Mouse (Mus musculus): ENCODE data around the gene Mrc2.
A peak's percentile ranks its signal among the peaks of the same experiment; 100 is the strongest.

Mrc2 gene

DNA sequence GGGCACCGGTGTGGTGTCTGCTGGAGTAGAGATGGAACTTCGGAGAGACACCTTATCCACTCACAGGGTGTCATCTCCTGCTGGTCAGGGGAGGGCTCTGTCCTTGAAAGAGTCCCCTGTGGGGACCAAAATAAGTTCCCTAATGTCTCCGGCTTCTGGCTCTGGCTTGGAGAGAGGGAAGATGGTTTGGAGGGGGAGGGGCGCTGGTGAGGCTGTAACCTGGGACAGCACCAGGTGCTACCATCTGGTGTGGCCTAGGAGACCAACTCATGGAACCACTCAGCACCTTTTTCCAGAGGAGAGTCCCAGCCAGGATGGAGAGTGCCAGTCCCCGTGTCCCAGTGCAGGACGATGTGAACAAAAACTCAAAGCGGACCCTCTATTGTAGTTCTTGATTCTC lies 58.2 kb downstream of the Mrc2 start:
- no peak for DNase-seq (ENCODE audit: low read depth, low spot score)

DNA sequence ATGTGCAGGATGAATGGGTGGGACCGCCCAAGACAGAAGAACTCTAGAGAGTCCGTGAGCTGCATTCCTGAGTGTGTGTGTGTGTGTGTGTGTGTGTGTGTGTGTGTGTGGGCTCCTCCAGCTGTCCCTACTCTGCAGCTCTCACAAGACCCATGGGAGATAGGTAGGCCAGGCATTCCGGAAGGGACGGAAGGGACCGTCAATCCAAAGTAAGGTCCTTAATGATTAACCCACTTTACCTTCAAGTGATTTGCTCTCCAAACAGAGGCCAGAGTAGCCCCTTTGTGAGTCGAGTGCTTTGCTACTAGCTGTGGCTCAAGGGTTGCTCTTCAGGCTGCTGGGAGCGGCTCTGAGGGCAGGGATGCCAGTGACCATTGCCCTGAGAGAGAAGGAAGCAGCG lies 59.7 kb downstream of the Mrc2 start:
- no peak for DNase-seq (ENCODE audit: low read depth, low spot score)

DNA sequence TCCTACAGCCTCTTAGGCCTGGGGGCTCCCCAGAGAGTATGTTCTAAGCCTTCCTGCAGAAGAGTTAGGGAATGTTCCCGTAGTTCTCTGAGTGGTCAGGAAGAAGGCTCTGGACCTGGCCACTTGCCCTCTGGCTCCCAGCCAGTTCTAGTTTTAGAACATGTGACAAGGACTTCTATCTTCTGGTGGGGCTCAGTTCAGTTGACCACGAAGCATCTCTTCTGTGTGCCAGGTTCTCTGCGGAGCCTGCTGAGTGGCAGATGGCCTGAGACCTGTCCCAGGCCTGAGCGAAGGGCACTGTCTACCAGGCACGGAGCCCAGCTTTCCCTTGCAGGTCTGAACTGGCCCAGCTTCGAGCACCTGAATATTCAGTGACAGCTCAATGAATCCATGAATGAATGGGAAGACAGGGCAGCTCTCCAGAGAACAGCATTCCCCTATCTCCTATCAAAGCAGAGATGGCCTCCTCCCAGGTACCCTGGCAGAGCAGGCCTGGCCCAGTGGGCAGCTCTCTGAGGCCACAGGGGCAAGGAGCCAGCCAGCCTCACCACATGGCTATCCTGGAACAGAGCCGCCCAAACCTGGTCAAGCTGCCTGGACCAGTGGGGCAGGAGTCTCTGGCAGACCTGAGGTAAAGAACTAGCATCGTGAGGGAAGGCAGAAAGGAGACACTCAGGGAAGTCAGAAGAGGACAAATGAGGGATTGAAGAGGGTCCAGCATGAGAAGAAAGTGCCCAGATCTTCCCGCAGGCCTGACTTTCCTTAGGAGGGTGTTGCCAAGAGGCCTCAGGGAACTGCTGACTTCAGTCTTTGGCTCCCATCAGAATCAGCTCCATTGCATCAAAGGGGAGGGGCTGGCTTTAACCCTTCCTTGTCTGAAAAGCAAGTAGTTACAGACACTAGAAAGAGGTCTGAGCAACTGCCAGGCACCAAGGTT lies 60.8 kb downstream of the Mrc2 start:
- DNase-seq (ENCODE audit: low read depth, low spot score), result peak; percentile 80

DNA sequence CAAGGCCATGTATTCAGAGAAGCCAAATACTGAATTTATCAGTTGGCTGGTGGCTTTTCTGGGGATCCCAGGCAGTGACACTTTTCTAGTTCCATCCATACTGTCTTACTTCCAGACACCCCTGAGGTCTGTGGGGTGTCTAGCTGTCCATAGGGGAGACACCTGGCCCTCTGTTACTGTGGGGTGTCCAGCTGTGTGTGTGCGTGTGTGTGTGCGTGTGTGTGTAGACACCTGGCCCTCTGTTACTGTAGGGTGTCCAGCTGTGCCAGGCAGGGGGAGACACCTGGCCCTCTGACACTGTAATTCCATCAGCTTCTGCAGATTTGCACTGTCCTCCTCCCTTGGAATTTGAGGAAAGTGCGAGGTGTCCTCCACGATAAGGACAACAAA lies 61.4 kb downstream of the Mrc2 start:
- DNase-seq (ENCODE audit: low read depth, low spot score), result no peak

DNA sequence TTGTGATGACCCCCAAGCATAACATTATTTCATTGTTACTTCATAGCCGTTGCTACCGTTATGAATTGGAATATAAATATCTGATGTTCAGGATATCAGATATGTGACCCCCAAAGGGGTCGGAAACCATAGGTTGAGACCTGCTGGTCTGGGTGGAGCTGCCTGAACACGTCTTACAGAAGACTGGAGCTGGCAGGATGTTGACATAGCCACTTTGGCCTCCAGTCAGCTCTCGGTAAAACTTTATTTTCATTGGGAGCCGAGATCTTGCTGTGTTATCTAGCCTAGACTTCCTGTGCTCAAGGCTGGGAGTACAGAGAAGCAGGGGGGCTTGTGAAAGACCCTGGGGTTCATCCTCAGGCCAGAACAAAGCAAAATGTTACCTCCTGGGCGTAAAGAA lies 63.9 kb downstream of the Mrc2 start:
- no peak for DNase-seq (ENCODE audit: low read depth, low spot score)

DNA sequence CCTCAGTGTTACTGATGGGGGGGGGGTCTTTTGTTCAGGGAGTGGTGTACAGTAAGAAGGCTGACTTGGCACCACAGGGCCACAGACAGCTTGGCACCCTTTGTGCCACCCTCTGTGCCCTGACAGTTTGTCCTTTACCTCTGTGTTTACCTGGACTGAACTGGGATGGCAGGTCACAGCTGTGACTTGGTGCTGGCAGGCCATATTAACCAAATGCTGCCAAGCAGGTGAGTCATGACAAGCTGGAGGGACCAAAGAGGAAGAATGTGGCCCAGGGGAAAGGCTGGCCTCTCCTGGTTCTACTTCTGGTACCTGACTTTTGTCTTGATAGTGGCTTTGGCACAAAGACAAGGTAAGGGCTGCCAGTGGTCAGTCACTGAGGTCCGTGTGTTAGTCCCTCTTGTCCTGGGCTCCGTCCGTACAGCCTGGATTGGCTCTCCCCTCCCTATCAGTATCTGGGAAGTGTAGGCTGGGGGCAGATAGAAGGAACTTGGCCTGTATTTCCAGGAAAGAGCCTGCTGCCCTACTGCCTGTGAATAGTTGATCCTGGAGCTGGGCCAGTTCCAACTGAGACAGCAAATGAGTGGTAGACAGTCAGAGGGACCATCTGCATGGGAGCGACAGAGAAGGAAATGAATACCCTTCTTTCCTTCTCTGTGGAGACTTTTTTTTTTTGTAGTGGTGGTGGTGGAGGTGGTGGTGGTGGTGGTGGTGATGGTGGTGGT lies 69.8 kb downstream of the Mrc2 start:
- DNase-seq (ENCODE audit: low read depth, low spot score), result peak; percentile 32

DNA sequence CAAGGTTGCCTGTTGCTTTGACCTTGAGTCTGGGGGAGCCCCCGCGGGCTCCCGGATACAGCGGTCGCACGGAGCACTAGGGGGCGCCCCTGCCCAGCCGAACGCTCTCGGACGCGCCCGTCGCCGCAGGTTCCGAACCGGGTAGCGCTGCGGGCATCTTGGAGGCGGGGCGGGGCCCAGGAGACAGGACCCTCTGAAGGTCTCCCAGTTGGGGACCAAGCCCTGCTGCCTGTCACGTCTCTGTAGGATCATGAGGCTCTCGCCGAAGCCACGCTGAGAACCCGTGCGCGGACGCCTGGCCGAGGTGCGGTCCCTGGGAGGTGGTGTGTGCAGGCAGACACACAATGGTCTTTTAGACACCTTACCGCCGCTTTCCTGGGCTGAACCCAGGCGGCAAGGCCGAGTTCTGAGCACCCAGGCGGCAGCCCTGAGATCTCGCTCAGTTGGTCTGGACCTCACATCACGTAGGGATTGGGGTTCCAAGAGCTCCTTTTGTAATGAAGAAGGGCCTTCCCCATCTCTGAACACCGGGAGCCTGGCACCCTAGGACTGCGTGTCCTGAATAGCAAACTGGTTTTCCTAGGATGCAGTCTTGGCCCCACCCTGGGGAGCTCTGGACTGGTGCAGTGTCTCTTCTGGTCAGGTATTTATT lies 70.6 kb downstream of the Mrc2 start:
- DNase-seq (ENCODE audit: low read depth, low spot score), result peak; percentile 59

DNA sequence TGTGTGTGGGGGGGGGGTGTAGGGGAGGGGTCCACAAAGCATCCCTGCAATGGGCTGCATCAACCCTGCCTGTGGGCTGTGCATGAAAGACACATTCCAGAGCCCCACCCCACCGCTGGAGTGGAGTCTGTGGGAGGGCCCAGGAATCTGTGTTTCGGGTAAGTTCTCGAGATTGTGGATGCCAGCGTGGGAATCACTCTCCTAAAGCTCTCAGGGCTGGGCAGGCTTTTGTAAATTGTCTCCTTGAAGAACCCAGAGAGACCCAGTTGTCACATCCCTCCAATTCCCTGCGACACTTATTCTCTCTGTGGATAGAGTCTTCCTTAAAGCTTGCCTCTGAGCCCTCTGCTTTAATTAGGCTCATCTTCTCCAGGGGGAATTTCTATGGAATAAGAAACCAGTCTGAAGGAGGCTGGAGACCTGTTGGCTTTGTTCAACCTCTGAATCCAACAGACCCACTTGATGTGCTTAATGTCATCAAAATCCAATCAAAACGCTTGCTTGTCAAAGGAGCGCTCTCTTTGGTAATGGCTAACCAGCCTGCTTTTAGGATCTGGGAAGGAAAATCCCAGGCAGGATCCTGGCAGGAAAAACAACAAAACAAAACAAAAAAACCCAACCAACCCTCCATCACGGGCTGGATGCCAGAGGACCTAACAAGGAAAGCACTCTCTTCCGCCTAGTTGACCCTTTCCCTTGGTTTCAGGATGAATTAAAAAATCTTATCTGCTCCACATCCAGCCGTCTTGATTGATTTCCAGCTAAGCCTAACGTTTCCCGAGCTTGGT lies 71.3 kb downstream of the Mrc2 start:
- DNase-seq (ENCODE audit: low read depth, low spot score), result no peak

DNA sequence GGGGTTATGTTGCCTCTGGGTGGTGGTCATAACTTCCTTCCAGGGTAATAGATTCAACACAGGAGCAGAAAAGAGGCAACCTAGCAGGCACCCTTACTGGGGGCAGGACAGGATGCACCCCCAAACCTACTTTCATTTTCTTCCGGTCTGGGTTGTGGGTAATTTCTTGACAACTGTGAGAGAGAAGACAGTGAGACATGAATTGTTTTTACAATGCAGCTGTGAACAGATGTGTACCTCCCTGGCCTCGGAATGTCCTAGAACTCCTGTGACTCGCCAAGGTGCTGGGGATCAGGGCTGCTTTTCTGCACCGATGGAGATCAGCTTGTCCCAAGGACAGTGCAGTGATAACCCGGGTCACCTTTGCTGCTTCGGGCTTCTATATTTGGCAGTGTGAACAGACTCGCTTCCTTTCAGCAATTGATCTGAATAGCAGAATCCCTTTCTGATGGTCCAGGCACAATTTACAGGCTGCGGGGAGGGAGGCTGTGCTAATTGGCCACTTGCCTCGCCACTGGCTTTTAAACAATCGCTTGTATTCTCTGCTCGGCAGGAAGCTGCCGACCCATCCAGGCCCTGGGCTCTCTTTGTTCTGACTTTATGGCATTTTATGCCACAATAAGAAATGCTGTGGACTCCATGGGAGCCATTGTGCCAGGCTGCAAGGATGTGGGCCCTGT lies 72.1 kb downstream of the Mrc2 start:
- no peak for DNase-seq (ENCODE audit: low read depth, low spot score)

DNA sequence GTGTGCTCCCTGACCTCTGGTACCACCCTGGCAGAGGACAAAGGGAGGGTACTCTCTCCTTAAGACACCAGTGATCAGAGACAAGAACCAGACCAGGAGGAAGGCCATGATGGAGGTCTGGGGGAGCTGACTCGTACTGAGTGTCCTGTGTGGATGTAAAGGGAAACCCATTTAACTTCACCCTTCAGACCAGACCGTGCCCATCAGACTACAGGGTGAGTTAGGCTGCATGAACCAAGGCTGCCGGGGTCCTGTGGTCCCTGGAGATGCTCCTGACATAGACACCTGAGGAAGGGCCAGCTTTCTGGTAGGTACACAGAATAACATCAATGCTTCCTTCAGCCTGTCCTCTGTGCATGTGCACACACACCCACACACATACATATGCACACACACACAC lies 73.2 kb downstream of the Mrc2 start:
- no peak for DNase-seq (ENCODE audit: low read depth, low spot score)

DNA sequence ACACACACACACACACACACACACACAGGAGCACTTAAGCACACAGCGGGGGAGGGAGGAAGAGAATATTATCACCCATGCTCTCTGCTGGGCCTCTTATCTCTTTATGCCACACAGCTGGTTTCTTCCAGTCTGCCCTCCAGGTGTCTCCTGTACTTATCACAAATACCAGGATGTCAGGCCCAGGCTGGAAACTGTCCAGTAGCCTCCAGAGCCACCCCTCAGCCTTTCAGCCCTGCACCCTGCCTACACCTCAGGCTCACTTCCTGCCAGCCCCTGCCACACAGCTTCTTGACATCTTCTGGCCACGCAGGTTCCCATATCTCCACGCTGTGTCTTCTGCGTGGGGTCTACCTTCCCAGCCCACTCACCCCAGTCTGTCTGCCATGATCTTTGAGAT lies 73.6 kb downstream of the Mrc2 start:
- no peak for DNase-seq (ENCODE audit: low read depth, low spot score)

DNA sequence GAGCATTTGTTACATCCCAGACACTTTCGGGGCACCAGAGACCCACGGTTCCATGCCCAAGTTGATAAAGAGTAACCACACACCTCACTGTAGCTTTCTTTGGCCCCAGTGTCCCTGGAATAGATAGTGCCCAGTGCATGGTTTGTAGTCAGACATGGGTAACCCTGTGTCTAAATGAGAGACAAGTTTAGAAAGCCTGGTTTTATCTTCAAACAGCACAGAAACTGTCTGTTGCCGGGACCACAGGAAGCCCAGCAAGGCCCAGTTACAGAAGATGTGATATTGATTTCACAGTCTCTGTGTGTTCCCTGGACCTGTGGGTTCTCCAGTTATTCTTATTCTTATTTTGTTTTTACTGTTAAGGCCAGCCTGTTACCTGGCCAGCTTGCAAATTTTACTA lies 74.7 kb downstream of the Mrc2 start:
- no peak for DNase-seq (ENCODE audit: low read depth, low spot score)

DNA sequence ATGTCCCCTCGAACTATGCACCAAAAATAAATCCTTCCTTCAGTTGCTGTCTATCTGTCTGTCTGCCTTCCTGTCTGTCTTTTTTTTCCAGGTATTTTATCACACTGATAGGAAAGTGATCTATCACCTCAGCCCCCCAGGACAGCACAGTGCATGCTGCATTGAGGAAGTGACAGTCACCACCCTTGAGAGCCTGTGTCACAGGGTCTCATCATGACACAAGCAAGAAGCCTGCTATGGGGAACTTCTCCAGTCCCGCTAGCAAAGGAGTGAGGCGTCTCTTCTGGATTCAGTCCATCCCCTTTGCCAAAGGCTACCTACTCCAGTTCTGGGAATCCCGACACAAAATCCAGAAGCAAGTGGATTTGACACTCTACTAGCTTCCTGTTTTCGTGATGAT lies 76.4 kb downstream of the Mrc2 start:
- DNase-seq (ENCODE audit: low read depth, low spot score), result no peak

DNA sequence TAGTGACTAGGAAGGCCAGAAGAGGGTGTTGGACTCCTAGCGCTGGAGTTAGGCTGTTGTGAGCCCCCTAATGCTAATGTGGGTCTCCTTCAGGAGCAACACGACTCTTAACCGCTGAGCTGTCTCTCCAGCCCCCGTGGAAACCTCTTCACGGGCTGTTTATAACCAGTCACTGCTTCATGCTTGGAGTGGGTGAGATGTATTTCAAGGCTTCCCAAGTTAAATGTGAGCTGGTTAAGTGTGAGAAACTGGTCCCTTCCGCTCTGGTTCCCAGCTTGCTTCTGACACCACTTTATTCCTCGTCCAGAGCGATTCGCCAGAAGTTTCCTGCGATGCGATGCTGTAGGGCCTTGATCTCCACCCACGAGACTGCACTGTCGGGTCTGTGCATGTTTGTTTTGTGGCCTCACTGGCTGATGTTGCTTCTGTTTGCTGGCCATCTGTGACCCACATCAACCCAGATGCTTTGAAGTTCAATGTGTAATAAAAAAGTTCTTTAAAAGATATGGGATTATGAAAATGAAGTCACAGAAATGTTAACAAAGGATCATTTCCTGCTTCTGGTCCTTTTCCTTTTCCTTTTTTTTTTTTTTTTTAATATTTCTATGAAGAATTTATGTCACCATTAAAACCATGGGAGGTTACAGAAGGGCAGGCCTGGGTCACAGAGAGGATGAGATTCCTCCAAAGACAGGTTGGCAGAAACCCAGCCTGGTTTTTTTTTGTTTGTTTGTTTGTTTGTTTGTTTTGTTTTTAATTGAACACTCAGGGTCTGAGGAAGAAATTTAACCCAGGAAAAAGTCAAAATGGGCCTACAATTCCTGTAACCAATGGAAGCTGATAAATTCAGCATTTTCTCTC lies 77.3 kb downstream of the Mrc2 start:
- no peak for DNase-seq (ENCODE audit: low read depth, low spot score)

DNA sequence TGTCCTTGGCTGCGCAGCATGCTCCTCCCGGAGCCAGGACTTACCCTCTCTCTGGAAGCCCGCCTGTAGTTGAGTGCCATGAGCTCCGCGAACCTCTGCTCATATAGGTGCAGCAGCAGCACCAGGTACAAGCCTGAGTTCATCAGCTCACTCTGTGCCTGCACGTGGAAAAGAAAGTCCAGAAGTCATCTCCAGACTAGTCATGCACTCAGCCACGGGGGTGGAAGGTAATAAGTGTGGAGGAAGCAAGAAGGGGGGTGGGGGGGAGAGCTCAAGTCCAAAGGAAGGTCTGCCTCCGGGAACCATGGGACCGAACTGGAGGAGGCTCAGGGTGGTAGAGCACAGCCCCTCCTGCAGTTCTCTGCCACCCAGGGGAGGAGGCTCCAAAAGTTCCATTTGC lies 79.4 kb downstream of the Mrc2 start:
- no peak for DNase-seq (ENCODE audit: low read depth, low spot score)

DNA sequence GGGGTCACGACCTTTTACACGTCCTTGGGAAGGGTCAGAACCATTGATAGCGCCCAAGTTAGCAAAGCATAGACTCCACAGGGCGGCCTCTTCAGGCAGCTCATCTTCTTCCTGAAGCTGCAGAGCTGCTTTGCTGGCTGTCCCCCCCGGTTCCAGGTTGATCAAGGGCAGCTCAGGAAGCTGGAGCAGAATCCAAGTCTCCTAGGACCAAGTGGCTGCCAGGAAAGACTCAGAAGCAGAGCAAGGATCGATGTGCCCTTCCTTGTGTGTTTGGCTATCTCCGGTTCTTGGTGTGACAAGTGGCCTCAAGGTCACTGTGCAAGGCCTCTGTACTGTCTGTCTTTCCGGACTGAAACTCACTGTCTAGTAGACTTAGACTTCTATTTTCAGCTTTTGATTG lies 81.4 kb downstream of the Mrc2 start:
- DNase-seq (ENCODE audit: low read depth, low spot score), result no peak

DNA sequence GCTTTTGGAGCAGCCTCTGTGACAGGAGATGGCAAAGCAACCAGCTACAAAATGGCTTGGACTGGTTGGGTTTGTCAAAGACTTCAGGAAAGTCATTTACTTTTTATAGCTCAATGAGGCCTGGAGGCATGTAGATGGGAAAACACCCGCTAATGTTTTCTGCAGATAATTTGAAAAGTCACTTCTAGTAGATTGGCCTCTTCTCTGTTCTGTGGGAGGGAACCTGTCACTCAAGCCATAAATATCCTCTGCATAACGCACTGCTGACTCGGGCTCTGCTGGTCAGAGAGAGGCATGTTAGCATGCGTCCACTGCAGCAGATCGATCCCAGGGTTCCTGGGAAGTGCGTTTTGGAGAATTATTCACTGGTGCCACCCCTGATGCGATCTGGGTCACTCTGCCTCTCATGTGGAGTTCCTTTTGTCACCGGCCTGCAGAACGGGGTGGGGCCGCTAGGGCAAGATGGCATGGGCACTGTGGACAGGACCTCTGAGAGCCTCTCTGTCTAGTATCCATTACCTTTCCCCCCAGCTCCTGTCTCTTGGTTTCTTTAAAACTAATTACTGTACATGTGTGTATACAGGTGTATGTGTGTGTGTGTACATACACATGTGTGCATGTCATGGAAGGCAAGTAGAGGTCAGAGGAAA lies 82.2 kb downstream of the Mrc2 start:
- no peak for DNase-seq (ENCODE audit: low read depth, low spot score)

DNA sequence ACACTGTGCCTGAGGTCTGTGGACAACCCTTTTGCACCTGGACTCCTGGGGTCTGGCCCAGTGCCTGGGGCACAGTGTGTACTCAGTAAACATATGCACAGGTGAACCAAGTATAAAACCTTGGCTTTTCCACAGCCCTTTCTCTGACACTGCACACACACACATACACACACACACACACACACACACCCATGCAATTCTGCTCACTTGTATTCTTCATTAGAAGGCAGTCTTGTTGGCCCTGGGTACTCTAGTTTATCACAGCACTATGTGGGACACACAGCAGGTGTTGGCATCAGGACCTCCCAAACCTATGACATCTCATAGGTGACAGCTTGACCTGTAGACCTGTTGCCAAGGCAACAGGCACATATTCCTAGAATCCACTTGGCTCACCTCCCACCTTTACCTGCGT lies 83.4 kb downstream of the Mrc2 start:
- no peak for DNase-seq (ENCODE audit: low read depth, low spot score)

DNA sequence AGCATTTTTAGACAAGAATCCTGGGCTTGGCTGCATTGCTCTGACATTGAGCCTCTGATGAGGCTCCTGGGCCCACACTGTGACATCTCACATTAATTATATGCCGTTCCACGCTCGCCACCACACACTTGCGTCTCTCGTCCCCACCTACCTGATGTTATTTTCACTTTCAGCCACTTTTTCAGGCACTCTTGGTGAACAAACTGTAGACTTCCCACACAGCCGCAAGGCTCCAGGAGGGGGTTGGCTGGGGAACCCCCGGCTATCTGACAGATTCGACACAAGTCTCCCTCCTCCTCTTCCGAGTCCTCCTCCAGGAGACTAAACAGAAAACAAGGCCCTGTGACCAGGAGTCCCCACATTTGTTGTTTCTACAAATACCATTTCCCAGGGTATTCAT lies 92.8 kb downstream of the Mrc2 start:
- no peak for DNase-seq (ENCODE audit: low read depth, low spot score)

DNA sequence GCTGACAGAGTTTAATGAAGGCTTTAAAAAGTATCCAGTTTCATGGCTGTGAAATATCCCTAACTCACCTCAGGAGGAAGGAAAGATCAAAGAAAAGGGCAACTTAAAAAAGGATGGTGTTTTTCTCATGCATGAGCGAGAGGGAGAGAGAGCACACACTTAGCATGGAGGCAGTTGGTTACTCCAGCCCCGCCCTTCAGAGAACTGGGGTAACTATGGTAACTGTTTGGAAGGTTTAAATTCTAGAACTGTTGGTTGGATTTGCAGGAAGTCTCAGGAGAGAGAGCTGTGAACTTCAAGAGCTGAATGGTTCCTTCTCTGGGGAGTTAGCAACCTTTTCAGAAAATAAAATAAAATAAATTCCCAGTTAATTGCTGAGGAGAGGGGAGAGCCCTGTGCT lies 96.2 kb downstream of the Mrc2 start:
- peak; percentile 35 for DNase-seq (ENCODE audit: low read depth, low spot score)
